Mouse (Mus musculus) skeletal muscle tissue, adult 2 months (tissue): Measurements from ENCODE around the gene Cbx6.
"Not testable (repeated sequence)": the region's sequence is repeated elsewhere in the genome, so short reads cannot be mapped to it uniquely, and the experiment has no call there.

Experiments
- DNase-seq: peaks from one replicate; pipeline ENCODE4 v3.0.0-alpha.2; 2012; ENCODE audit warnings: low read depth, low spot score

The Cbx6 gene

GRCm38 (mm10) chr15:79830388-79830787, 4.1 kb downstream of the Cbx6 start:
- peak; percentile 61 for DNase-seq

GRCm38 (mm10) chr15:79829431-79829830, 5.1 kb downstream of the Cbx6 start:
- no peak for DNase-seq

- no peak for DNase-seq
Observed at GRCm38 (mm10) chr15:79828366-79829035, 6.0 kb downstream of the Cbx6 start.

GRCm38 (mm10) chr15:79827778-79828210, 6.7 kb downstream of the Cbx6 start:
- DNase-seq, result no peak

GRCm38 (mm10) chr15:79827061-79827777, 7.3 kb downstream of the Cbx6 start:
- no peak for DNase-seq

- DNase-seq, result no peak
Observed at GRCm38 (mm10) chr15:79826221-79826935, 8.1 kb downstream of the Cbx6 start.

DNA sequence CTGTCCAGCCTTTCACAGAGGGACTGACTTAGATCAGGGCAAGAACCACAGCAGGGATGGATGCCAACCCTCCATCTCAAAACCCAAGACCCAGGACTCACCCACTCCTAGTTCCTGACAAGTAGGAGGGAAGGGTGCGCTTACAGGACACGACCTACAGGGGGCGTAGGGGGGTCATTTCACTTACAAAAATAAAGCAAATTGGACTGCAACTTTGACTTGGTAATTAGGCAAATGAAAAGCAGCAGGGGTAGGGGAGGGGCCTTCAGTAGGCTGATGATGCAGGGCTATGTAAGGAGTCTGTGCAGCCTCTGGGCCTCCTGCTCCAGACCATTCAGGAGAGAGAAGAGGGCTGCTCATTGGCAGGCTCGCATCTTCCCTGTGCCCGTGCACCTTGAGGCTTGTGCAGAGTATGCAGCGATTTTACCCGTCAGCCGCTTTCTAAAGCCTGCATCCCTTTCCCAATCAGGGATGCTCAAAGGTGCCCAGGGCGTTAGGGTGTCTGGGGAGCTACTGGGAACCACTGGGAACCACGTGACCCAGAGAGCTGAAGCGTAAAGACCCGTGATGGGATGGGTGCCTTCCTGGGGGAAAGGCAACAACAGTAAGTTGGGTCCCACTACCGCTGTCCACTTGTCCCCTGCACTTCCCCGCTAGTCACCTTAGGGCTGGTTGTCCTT, 9.2 kb downstream of the Cbx6 start:
- no peak for DNase-seq

GRCm38 (mm10) chr15:79823588-79824280, 10.8 kb downstream of the Cbx6 start:
- peak; percentile 57 for DNase-seq

GRCm38 (mm10) chr15:79822265-79823199, 12.0 kb downstream of the Cbx6 start:
- no peak for DNase-seq

- DNase-seq, result no peak
Observed at GRCm38 (mm10) chr15:79818325-79818724, 16.2 kb downstream of the Cbx6 start.

DNA sequence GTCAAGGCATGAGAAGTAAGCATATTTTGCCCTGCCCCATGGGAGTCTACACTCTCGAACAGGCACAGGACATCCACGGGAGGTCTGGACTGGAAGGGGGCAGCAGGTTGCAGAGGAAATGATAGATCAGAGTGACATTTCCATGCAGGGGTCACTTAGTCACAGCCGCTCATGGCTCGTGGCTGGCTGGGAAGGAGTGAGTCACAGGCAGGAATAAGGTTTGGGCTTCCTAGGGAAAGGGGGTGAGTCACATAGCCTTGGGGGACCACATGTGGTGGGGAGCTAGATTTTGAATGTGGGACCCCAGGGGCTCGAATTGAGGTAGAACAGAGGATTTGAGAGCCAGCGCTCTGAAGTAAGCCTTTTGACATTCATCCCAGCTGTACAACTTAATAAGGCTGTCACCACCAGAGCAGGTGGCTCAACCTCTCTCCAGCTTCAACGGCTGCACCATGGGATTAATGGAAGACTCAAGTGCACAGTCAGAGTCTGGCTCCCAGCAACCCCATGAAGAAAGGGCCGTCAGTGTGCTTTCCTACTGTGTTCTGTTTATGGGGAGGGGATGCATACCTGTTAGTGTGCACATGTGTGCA, 20.7 kb downstream of the Cbx6 start:
- DNase-seq, result no peak

DNA sequence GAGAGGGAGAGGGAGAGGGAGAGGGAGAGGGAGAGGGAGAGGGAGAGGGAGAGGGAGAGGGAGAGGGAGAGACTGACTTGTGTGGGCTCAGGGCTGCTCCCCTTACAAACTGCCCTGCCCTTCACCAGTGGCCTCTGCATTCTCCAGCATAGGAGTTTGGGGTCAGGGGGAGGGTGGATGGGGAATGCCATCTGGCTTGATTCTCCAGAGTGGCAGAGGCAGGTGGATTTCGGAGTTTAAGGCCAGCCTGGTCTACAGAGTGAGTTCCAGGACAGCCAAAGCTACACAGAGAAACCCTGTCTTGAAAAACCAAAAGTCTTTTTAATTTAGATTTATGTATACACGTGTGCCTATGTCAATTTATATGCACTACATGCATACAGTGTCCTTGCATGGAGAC, 21.6 kb downstream of the Cbx6 start:
- DNase-seq, result not testable (repeated sequence)

DNA sequence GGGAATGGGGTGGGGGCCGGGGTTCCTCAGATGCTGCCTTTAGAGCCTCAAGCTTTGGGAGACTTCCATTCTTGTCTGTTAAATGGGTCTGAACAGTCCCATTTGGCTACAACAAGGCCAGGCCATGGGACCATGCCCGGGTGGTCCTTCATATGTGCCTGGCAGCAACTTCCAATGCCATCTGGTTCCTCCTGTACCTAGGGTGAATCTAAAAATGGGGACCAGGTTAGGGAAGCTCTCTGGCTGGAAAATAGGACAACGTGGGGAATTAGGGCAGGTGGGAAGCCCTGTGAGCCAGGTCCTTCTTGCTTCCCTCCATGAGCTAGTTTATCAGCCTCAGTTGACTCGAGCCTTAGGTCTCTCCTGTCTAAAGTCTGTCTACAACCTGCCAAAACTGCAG, 23.5 kb downstream of the Cbx6 start:
- no peak for DNase-seq

GRCm38 (mm10) chr15:79810061-79810460, 24.4 kb downstream of the Cbx6 start:
- DNase-seq, result no peak

- no peak for DNase-seq
Observed at GRCm38 (mm10) chr15:79808658-79809057, 25.8 kb downstream of the Cbx6 start.

DNA sequence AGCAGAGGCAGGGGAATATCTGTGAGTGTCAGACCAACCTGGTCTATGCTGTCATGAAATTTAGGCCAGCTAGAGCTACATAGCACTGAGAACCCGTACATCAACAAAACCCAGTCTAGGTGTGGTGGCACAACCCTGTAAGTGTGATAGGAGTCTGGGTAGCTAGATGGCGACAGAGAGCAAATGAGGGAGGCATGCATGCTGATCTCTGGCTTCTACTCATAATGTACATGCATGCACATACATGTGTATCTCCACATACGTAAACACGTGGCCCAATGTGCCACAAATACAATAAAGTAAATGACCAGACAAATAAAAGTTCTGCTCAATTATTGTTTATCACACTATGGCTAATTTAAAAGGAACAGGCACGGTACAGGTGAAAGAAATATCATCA, 26.4 kb downstream of the Cbx6 start:
- no peak for DNase-seq

- no peak for DNase-seq
Observed at GRCm38 (mm10) chr15:79807050-79807449, 27.4 kb downstream of the Cbx6 start.

- DNase-seq, result no peak
Observed at GRCm38 (mm10) chr15:79805246-79805645, 29.2 kb downstream of the Cbx6 start.

- no peak for DNase-seq
Observed at GRCm38 (mm10) chr15:79804352-79805071, 30.0 kb downstream of the Cbx6 start, which contains the start of gene Nptxr. Nptxr (minus strand) TSS chr15:79804766.
